Mouse (Mus musculus): Measurements from ENCODE around the gene Acat1. TPM values are rescaled to one million over a fixed set of nuclear protein-coding genes. Genes with fewer than 3 reads are reported as not detected.

Gene Acat1
- polyA plus RNA-seq (2012; rRNA removed; ENCODE audit: low replicate concordance): 42.4 and 69.2 TPM in 2 replicates

GRCm38 (mm10) chr9:53609968-53610781 lies at the start of gene Acat1:
Acat1 (minus strand) TSS chr9:53610382.

GRCm38 (mm10) chr9:53536558-53537320 lies 73.4 kb downstream of the Acat1 start, which contains the start of the genes Atm and Npat:
Atm (minus strand) TSS chr9:53536740.
Npat (plus strand) TSS chr9:53537047.

Other genes starting within 250 kb of the Acat1 start
- 5.5 and 9.8 TPM in 2 replicates for gene Kdelc2, start 226.4 kb downstream of the Acat1 start, polyA plus RNA-seq (2012; rRNA removed; ENCODE audit: low replicate concordance)
- gene 4930550C14Rik, start 208.1 kb downstream of the Acat1 start, polyA plus RNA-seq (2012; rRNA removed; ENCODE audit: low replicate concordance): 0.18 and 0.34 TPM in 2 replicates
- gene Atm, start 73.6 kb downstream of the Acat1 start, polyA plus RNA-seq (2012; rRNA removed; ENCODE audit: low replicate concordance): 1.1 and 3.7 TPM in 2 replicates
- 1.8 and 4.3 TPM in 2 replicates for gene Npat, start 73.3 kb downstream of the Acat1 start, polyA plus RNA-seq (2012; rRNA removed; ENCODE audit: low replicate concordance)
- 5.1 and 7.3 TPM in 2 replicates for gene Cul5, start 59.6 kb upstream of the Acat1 start, polyA plus RNA-seq (2012; rRNA removed; ENCODE audit: low replicate concordance)
- 0.52 and 0.53 TPM in 2 replicates for gene Rab39, start 95.8 kb upstream of the Acat1 start, polyA plus RNA-seq (2012; rRNA removed; ENCODE audit: low replicate concordance)
- 1.5 and 1.6 TPM in 2 replicates for gene Slc35f2, start 161.2 kb upstream of the Acat1 start, polyA plus RNA-seq (2012; rRNA removed; ENCODE audit: low replicate concordance)
- gene Sln, start 239.8 kb upstream of the Acat1 start, polyA plus RNA-seq (2012; rRNA removed; ENCODE audit: low replicate concordance): 12.4 TPM in 1 of 2 replicates, not detected in the other

Data from mammary gland, adult 2 months (tissue).